ENCODE assay signal across 28 mouse cellular contexts in the genomic region with DNA sequence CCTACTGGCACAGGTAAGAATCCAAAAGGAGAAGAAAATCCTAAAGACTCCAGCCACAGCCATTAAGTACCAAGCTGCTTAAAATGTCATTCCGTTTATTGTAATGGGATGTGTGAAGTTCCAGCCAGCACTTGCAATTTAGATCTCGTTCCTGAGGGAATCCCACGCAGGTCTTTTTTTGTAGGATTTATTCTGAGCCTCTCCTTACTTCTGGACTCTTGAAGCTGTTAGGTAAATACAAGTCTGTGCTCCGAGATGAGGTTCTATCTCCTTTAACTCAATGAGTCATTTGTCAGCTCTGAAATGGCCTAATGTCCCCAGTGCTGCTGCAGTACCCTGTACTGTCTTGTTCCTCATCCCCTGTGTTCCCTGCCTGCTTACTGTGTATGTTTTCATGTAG.
A peak's percentile ranks its signal among the peaks of the same experiment; 100 is the strongest.
DNase-seq lines count a peak whose midpoint lies in the region; TF ChIP-seq lines count a peak whose summit lies in the region.
"Had no signal": no experiment of that assay in that cellular context is flagged by ENCODE, and none has a peak within 500 bp of the region (broad histone marks: within the 10 kb centered on the region; RNA-seq: fewer than 3 reads in every experiment).

No protein-coding gene starts in this region.

- peak; percentile 10 for DNase-seq in heart, embryonic 10.5 days (ENCODE audit: low spot score)
- no peak for DNase-seq in heart, adult 2 months
- DNase-seq in brain, adult 2 months (ENCODE audit: low read depth, low spot score) = peak; percentile 69
- peak in 1 of 2 experiments; percentile 18 for DNase-seq in left cerebral cortex, adult 2 months (ENCODE audit: extremely low spot score in 1 of 2, low spot score in 2 of 2)
- DNase-seq in right cerebral cortex, postnatal 25 days = peak; percentile 11
- no peak for DNase-seq in gastrocnemius, postnatal 14 days
- no peak for DNase-seq in lung, adult 18-20 months
- DNase-seq: adrenal gland, adult 2 months; adrenal gland, postnatal 36 days; cerebellum, adult 8-10 months; cerebellum, postnatal 25 days; gastrocnemius, postnatal 36 days; heart, adult 18-20 months; heart, postnatal 10 days; kidney, postnatal 25 days; liver; lung, embryonic 14.5 days; lung, postnatal 14 days; midbrain, embryonic 14.5 days; retina, postnatal 1 day; thymus, postnatal 14 days had no signal

- 80% methylated on average over 4 of the region's 4 CpGs for WGBS in heart, embryonic 10.5 days
- 78% methylated on average over 4 of the region's 4 CpGs for WGBS in heart, adult 2 months

- no peaks in the 10 kb centered on the region for H3K79me2 ChIP-seq in heart, adult 2 months (replicated peaks; ENCODE audit: control insufficient read depth, insufficient read depth, low read length)

- no peak overlapping the region for H3K4me3 ChIP-seq in heart, embryonic 10.5 days
- no peak overlapping the region for H3K4me3 ChIP-seq in heart, adult 2 months
- H3K4me3 ChIP-seq in left cerebral cortex, adult 2 months = no peak overlapping the region
- H3K4me3 ChIP-seq: embryonic facial prominence, embryonic 12.5 days; heart, embryonic 13.5 days; kidney, embryonic 15.5 days; stomach, embryonic 15.5 days had no signal

- TF ChIP-seq CTCF in heart, adult 2 months (IDR thresholded peaks at IDR 0.05) = no peak
- TF ChIP-seq CTCF in left cerebral cortex, adult 2 months (IDR thresholded peaks at IDR 0.05) = no peak

- no peaks in the 10 kb centered on the region for H3K27me3 ChIP-seq in heart, embryonic 10.5 days (ENCODE audit: insufficient read depth, poor library complexity, severe bottlenecking)
- no peaks in the 10 kb centered on the region for H3K27me3 ChIP-seq in heart, adult 2 months (ENCODE audit: control insufficient read depth, insufficient read depth, low read length)
- H3K27me3 ChIP-seq: CH12.LX; embryonic facial prominence, embryonic 12.5 days; heart, embryonic 13.5 days; kidney, embryonic 15.5 days; stomach, embryonic 15.5 days had no signal

- H3K36me3 ChIP-seq in heart, embryonic 10.5 days = no peaks in the 10 kb centered on the region
- H3K36me3 ChIP-seq in heart, adult 2 months (ENCODE audit: control insufficient read depth, insufficient read depth, low read length) = no peaks in the 10 kb centered on the region
- H3K36me3 ChIP-seq: embryonic facial prominence, embryonic 12.5 days; heart, embryonic 13.5 days; kidney, embryonic 15.5 days; stomach, embryonic 15.5 days had no signal

- H3K9me3 ChIP-seq in heart, embryonic 10.5 days = no peaks in the 10 kb centered on the region
- H3K9me3 ChIP-seq: kidney, embryonic 15.5 days; stomach, embryonic 15.5 days had no signal

- intact Hi-C loops in heart, adult 2 months (cut with DNase I) = no loop called here
- intact Hi-C loops in left cerebral cortex, adult 2 months (cut with DNase I) = loop anchor here (5.0 to 10.0 kb wide), 2 partner anchors 41 to 101 kb away; no protein-coding TSS in a partner anchor
- intact Hi-C loops in gastrocnemius, postnatal 14 days (cut with DNase I; ENCODE audit: low total_unique reads) = no loop called here

- no peak overlapping the region for H3K27ac ChIP-seq in heart, embryonic 10.5 days
- no peak overlapping the region for H3K27ac ChIP-seq in heart, adult 2 months
- H3K27ac ChIP-seq in left cerebral cortex, adult 2 months = peak overlapping the region; percentile 74
- H3K27ac ChIP-seq: embryonic facial prominence, embryonic 12.5 days; heart, embryonic 13.5 days; hindbrain, embryonic 14.5 days; kidney, embryonic 15.5 days; liver, embryonic 14.5 days; stomach, embryonic 15.5 days had no signal

- no peak overlapping the region for H3K9ac ChIP-seq in heart, adult 2 months (ENCODE audit: low read depth, low read length)
- H3K9ac ChIP-seq: embryonic facial prominence, embryonic 12.5 days; heart, embryonic 13.5 days; hindbrain, embryonic 14.5 days; kidney, embryonic 15.5 days; liver, embryonic 14.5 days; lung, embryonic 14.5 days; stomach, embryonic 15.5 days had no signal

- no peaks in the 10 kb centered on the region for H3K4me1 ChIP-seq in heart, embryonic 10.5 days
- H3K4me1 ChIP-seq in heart, adult 2 months (ENCODE audit: control insufficient read depth, insufficient read depth, low read length) = no peaks in the 10 kb centered on the region
- H3K4me1 ChIP-seq: embryonic facial prominence, embryonic 12.5 days; heart, embryonic 13.5 days; kidney, embryonic 15.5 days; stomach, embryonic 15.5 days had no signal

- TF ChIP-seq EP300 in heart, adult 2 months (IDR thresholded peaks at IDR 0.05; ENCODE audit: insufficient read depth, low read depth, low read length) = no peak

- no peak for TF ChIP-seq POLR2A in heart, adult 2 months (IDR thresholded peaks at IDR 0.05; ENCODE audit: insufficient read depth, low read depth, low read length)

Comparison
In these comparisons a context has a peak if more than half of its experiments do, and no peak if none do; other contexts are left out.
1. DNase-seq: peak in heart, embryonic 10.5 days (single experiment), brain, adult 2 months (single experiment) and right cerebral cortex, postnatal 25 days (single experiment); none in heart, adult 2 months (0 of 2), gastrocnemius, postnatal 14 days (single experiment) and lung, adult 18-20 months (0 of 2).